Mouse (Mus musculus) adipocyte (in vitro differentiated cells): ENCODE results near the gene Olfr813.
"Not testable (repeated sequence)": the region's sequence is repeated elsewhere in the genome, so short reads cannot be mapped to it uniquely, and the experiment has no call there.

Source experiments
- DNase-seq: peaks from one replicate; pipeline ENCODE4 v3.0.0-alpha.2; 2016; ENCODE audit warnings: low spot score

Olfr813 gene

GRCm38 (mm10) chr10:129855067-129855466 is at the start of gene Olfr813:
Olfr813 (plus strand) TSS chr10:129855367.
- DNase-seq, result no peak

- DNase-seq, result no peak
Observed at GRCm38 (mm10) chr10:129845994-129846393, 9.2 kb upstream of the Olfr813 start, which contains the start of gene Olfr812. Olfr812 (minus strand) TSS chr10:129846094.

- no peak for DNase-seq
Observed at GRCm38 (mm10) chr10:129847343-129847742, 7.8 kb upstream of the Olfr813 start.

GRCm38 (mm10) chr10:129879751-129880150 is 24.6 kb downstream of the Olfr813 start, which contains the start of gene Olfr814:
Olfr814 (minus strand) TSS chr10:129879851.
- not testable (repeated sequence) for DNase-seq

GRCm38 (mm10) chr10:129885496-129885895 is 30.3 kb downstream of the Olfr813 start:
- not testable (repeated sequence) for DNase-seq

- DNase-seq, result no peak
Observed at GRCm38 (mm10) chr10:129885934-129886333, 30.8 kb downstream of the Olfr813 start.

GRCm38 (mm10) chr10:129905767-129906166 is 50.6 kb downstream of the Olfr813 start, which contains the start of gene Olfr815:
Olfr815 (minus strand) TSS chr10:129905867.
- DNase-seq, result not testable (repeated sequence)
